Mouse (Mus musculus) ES-Bruce4 (cell line): ENCODE measurements around the gene Nbdy. TPM values are rescaled to one million over a fixed set of nuclear protein-coding genes. Genes with fewer than 3 reads are reported as not detected.
A peak's percentile ranks its signal among the peaks of the same experiment; 100 is the strongest.

Source experiments
- H3K27ac ChIP-seq: 2 replicates; pipeline ENCODE4 v1.5.1; 2012; ENCODE audit warnings: low read length, inconsistent platforms; ENCODE audit not compliant: insufficient read depth
- H3K27me3 ChIP-seq: 2 replicates; pipeline ENCODE4 v1.6.1; 2012; ENCODE audit warnings: mild to moderate bottlenecking, low read length, inconsistent platforms; ENCODE audit not compliant: control insufficient read depth, poor library complexity, insufficient read depth, severe bottlenecking
- H3K36me3 ChIP-seq: 2 replicates; pipeline ENCODE4 v1.6.1; 2012; ENCODE audit warnings: inconsistent platforms, mild to moderate bottlenecking, low read length, moderate library complexity; ENCODE audit not compliant: control insufficient read depth, poor library complexity, insufficient read depth, severe bottlenecking
- H3K4me1 ChIP-seq: one replicate; pipeline ENCODE4 v1.8.1; 2011; ENCODE audit warnings: low read length; ENCODE audit not compliant: control insufficient read depth, insufficient read depth
- H3K4me3 ChIP-seq: 2 replicates; pipeline ENCODE4 v1.5.1; 2011; ENCODE audit warnings: low read depth, mild to moderate bottlenecking, low read length
- H3K9ac ChIP-seq: 2 replicates; pipeline ENCODE4 v1.6.1; 2012; ENCODE audit warnings: low read depth, mild to moderate bottlenecking, inconsistent platforms; ENCODE audit not compliant: poor library complexity, severe bottlenecking
- H3K9me3 ChIP-seq: replicated peaks from 2 replicates; pipeline ENCODE4 v1.6.1; 2012; ENCODE audit warnings: mild to moderate bottlenecking, low read length, inconsistent platforms; ENCODE audit not compliant: control insufficient read depth, poor library complexity, insufficient read depth, severe bottlenecking
- CTCF ChIP-seq: IDR thresholded peaks from one replicate; pipeline ENCODE4 v1.8.1; 2011; ENCODE audit warnings: low read depth, low read length
- EP300 ChIP-seq: IDR thresholded peaks from 2 replicates; pipeline ENCODE4 v1.6.1; 2011; ENCODE audit warnings: low read depth, low read length; ENCODE audit not compliant: insufficient read depth
- POLR2A ChIP-seq: IDR thresholded peaks from one replicate; pipeline ENCODE4 v1.8.1; 2011; ENCODE audit warnings: low read length; ENCODE audit not compliant: insufficient read depth
- polyA plus RNA-seq: library from polyadenylated mRNA; stranded (reverse); fragments of >200 nt; gene quantifications from 2 replicates; pipeline ENCODE4 v1.2.4, GENCODE M21; 2011; ENCODE audit warnings: low read depth; ENCODE audit not compliant: missing spikeins, insufficient read depth, insufficient read length

Nbdy gene
- polyA plus RNA-seq: 31.0 and 37.3 TPM in 2 replicates

GRCm38 (mm10) chrX:153723110-153723916 lies at the start of gene Nbdy:
TSS of gene Nbdy (plus strand) at chrX:153723590.
- H3K27ac ChIP-seq: peak within 1 kb of the TSS; percentile 83
- no peak for TF ChIP-seq POLR2A
- no peak for TF ChIP-seq EP300
- no peak for TF ChIP-seq CTCF
- peak within 1 kb of the TSS; percentile 100 for H3K4me3 ChIP-seq
- H3K9me3 ChIP-seq: no peaks in the 10 kb centered on the region
- H3K27me3 ChIP-seq: no peaks in the 10 kb centered on the region
- peaks cover 2% of the 10 kb centered on the region; the same call in 1 of the 2 replicates for H3K36me3 ChIP-seq
- peak within 1 kb of the TSS; percentile 94 for H3K9ac ChIP-seq
- H3K4me1 ChIP-seq: no peaks in the 10 kb centered on the region

GRCm38 (mm10) chrX:153695782-153696395 lies 27.5 kb upstream of the Nbdy start, which contains the start of gene Kctd12b:
TSS of gene Kctd12b (minus strand) at chrX:153696391.
- Histone ChIP-seq H3K4me1 (no peaks in the 10 kb centered on the region), H3K36me3 (no peaks in the 10 kb centered on the region), H3K27me3 (no peaks in the 10 kb centered on the region), H3K4me3 (peak within 1 kb of the TSS; percentile 55), H3K9ac (no peak within 1 kb of the TSS), H3K27ac (peak within 1 kb of the TSS; percentile 64), H3K9me3 (no peaks in the 10 kb centered on the region)
- no peak for TF ChIP-seq EP300
- TF ChIP-seq CTCF: no peak
- no peak for TF ChIP-seq POLR2A

GRCm38 (mm10) chrX:153700463-153700862 lies 22.9 kb upstream of the Nbdy start:
- no peaks in the 10 kb centered on the region for H3K4me1 ChIP-seq
- H3K27me3 ChIP-seq: no peaks in the 10 kb centered on the region
- no peak for TF ChIP-seq POLR2A
- no peak for TF ChIP-seq CTCF
- no peak for TF ChIP-seq EP300
- no peak overlapping the region for H3K9ac ChIP-seq
- H3K27ac ChIP-seq: no peak overlapping the region
- no peak overlapping the region for H3K4me3 ChIP-seq
- H3K36me3 ChIP-seq: no peaks in the 10 kb centered on the region
- H3K9me3 ChIP-seq: no peaks in the 10 kb centered on the region

- Histone ChIP-seq H3K4me1 (no peaks in the 10 kb centered on the region), H3K27ac (no peak overlapping the region), H3K9me3 (no peaks in the 10 kb centered on the region), H3K27me3 (no peaks in the 10 kb centered on the region), H3K9ac (no peak overlapping the region), H3K4me3 (no peak overlapping the region), H3K36me3 (no peaks in the 10 kb centered on the region)
- TF ChIP-seq POLR2A: no peak
- TF ChIP-seq CTCF: peak; percentile 33
Observed at GRCm38 (mm10) chrX:153707735-153708134, 15.7 kb upstream of the Nbdy start.

GRCm38 (mm10) chrX:153716716-153717115 lies 6.7 kb upstream of the Nbdy start:
- H3K27ac ChIP-seq: no peak overlapping the region
- no peak for TF ChIP-seq POLR2A
- no peaks in the 10 kb centered on the region for H3K36me3 ChIP-seq
- no peaks in the 10 kb centered on the region for H3K9me3 ChIP-seq
- no peaks in the 10 kb centered on the region for H3K27me3 ChIP-seq
- H3K4me3 ChIP-seq: no peak overlapping the region
- no peaks in the 10 kb centered on the region for H3K4me1 ChIP-seq
- H3K9ac ChIP-seq: no peak overlapping the region

- Histone ChIP-seq H3K27ac (no peak overlapping the region), H3K9me3 (no peaks in the 10 kb centered on the region), H3K4me3 (no peak overlapping the region), H3K27me3 (no peaks in the 10 kb centered on the region), H3K36me3 (no peaks in the 10 kb centered on the region), H3K4me1 (no peaks in the 10 kb centered on the region), H3K9ac (no peak overlapping the region)
- no peak for TF ChIP-seq CTCF
- TF ChIP-seq EP300: no peak
- no peak for TF ChIP-seq POLR2A
Observed at GRCm38 (mm10) chrX:153719602-153720001, 3.8 kb upstream of the Nbdy start.
